Mouse (Mus musculus) gastrocnemius, postnatal 4 days (tissue): ENCODE data around the gene Cbx7. TPM values are rescaled to one million over a fixed set of nuclear protein-coding genes. Genes with fewer than 3 reads are reported as not detected.

Source experiments
- microRNA-seq: library from miRNA; unstranded; fragments of <30 nt; microRNA quantifications from one replicate; pipeline ENCODE4 v1.2.0, GENCODE M21; 2021
- total RNA-seq, 2 experiments: library from RNA; stranded (reverse); gene quantifications; 2 replicates each; pipeline ENCODE4 v1.2.3; 2021

Cbx7 gene
- total RNA-seq, 2 experiments from 2014 or later, result 2.1 TPM

Small RNAs within 50 kb of the gene (microRNA-seq; reads per million reads assigned to microRNA genes)
- gene Mir7213, result not detected

Other genes starting within 250 kb of the Cbx7 start
- gene Sun2, start 228.6 kb downstream of the Cbx7 start, total RNA-seq, result 10 to 100 TPM; 60.4 to 61.3 TPM
- gene Dnal4, start 193.3 kb downstream of the Cbx7 start, total RNA-seq, result 10 to 100 TPM; 19.0 to 19.2 TPM
- 1 to 10 TPM; 7.7 to 8.2 TPM for gene Nptxr, start 166.4 kb downstream of the Cbx7 start, total RNA-seq
- gene Npcd, start 136.9 kb downstream of the Cbx7 start, total RNA-seq, result 1 to 10 TPM; 1.3 to 1.5 TPM
- 10 to 100 TPM; 58.9 to 59.7 TPM for gene Cbx6, start 136.4 kb downstream of the Cbx7 start, total RNA-seq
- 10 to 100 TPM; 10.2 to 13.4 TPM for gene Apobec3, start 79.5 kb downstream of the Cbx7 start, total RNA-seq
- gene Pdgfb, start 43.9 kb upstream of the Cbx7 start, total RNA-seq, result 10 to 100 TPM; 51.5 to 52.8 TPM
- gene Syngr1, start 120.2 kb upstream of the Cbx7 start, total RNA-seq, result 1 to 10 TPM; 8.7 to 8.8 TPM
- 100 to 1,000 TPM; 475 to 533 TPM for gene Rpl3, start 120.7 kb upstream of the Cbx7 start, total RNA-seq
- 10 to 100 TPM; 19.3 to 20.2 TPM for gene Tab1, start 162.0 kb upstream of the Cbx7 start, total RNA-seq
- gene Mgat3, start 202.6 kb upstream of the Cbx7 start, total RNA-seq, result 1 to 10 TPM; 4.1 to 4.5 TPM